Mouse (Mus musculus) thymus, adult 2 months (tissue): ENCODE results near the gene Gm13283.
"Not testable (repeated sequence)": the region's sequence is repeated elsewhere in the genome, so short reads cannot be mapped to it uniquely, and the experiment has no call there.

Experiments
- CTCF ChIP-seq: fragments of 200-500 bp; IDR thresholded peaks from 2 replicates; pipeline ENCODE4 v1.5.1; 2012; ENCODE audit warnings: mild to moderate bottlenecking, control low read depth, low read length, moderate library complexity, borderline replicate concordance; ENCODE audit not compliant: control insufficient read depth, poor library complexity, insufficient read depth; ENCODE audit errors: extremely low read depth
- POLR2A ChIP-seq: fragments of 200-500 bp; IDR thresholded peaks from 2 replicates; pipeline ENCODE4 v1.6.1; 2012; ENCODE audit warnings: mild to moderate bottlenecking, low read length, control low read depth, moderate library complexity; ENCODE audit not compliant: control insufficient read depth, poor library complexity, insufficient read depth; ENCODE audit errors: extremely low read depth

DNA sequence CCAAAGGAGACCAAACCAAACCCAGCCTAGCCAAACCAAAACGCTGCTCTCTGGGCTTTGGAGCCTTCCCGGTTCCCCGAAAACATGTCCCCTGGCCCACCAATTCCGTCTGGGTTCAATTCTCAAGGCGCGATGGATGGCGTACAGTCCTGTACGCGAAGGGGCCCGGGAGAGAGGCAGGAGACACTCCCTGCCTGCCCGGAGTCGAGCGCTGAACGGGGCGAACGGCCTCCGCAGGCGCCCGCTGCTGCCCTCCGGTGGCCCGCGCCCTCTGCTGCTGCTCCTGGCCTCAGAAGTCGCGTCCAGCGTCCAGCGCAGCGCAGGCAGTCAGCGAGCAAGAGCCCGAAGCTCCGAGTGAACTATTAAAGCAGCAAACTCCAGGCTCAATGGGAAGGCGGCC is 22.4 kb downstream of the Gm13283 start:
- not testable (repeated sequence) for TF ChIP-seq CTCF, POLR2A
